16 mouse cellular contexts compared by ENCODE assay signal in genomic region chr1:82575681-82576080, GRCm38 (mm10). TPM values are rescaled to one million over a fixed set of nuclear protein-coding genes. Genes with fewer than 3 reads are reported as not detected.
"Had no signal": no experiment of that assay in that cellular context is flagged by ENCODE, and none has a peak within 500 bp of the region (broad histone marks: within the 10 kb centered on the region; RNA-seq: fewer than 3 reads in every experiment).

No protein-coding gene starts in this region.

- H3K9me3 ChIP-seq: neural tube, embryonic 15.5 days; stomach, embryonic 15.5 days had no signal

- H3K27ac ChIP-seq: neural tube, embryonic 15.5 days; stomach, embryonic 15.5 days; stomach, postnatal 0 days had no signal

- H3K36me3 ChIP-seq: neural tube, embryonic 15.5 days; stomach, embryonic 15.5 days had no signal

- H3K27me3 ChIP-seq: neural tube, embryonic 15.5 days; stomach, embryonic 15.5 days had no signal

- H3K4me3 ChIP-seq: neural tube, embryonic 15.5 days; stomach, embryonic 15.5 days had no signal

- H3K4me2 ChIP-seq: neural tube, embryonic 15.5 days; stomach, embryonic 15.5 days had no signal

- H3K9ac ChIP-seq: neural tube, embryonic 15.5 days; stomach, embryonic 15.5 days had no signal

- DNase-seq: retina, postnatal 1 day; right cerebral cortex, adult 18-20 months; right cerebral cortex, postnatal 14 days; right cerebral cortex, postnatal 25 days; right cerebral cortex, postnatal 4 days; spleen, adult 18-20 months; thymus, adult 18-20 months; thymus, adult 2 months; thymus, postnatal 14 days; thymus, postnatal 25 days; thymus, postnatal 36 days; thymus, postnatal 4 days had no signal

- H3K4me1 ChIP-seq: neural tube, embryonic 15.5 days; stomach, embryonic 15.5 days had no signal

RNA-seq across cellular contexts. Expression of gene Col4a4, which starts 11.0 kb away (rescaled TPM):
- total RNA-seq: neutrophil, adult 5-6 weeks had no signal

RNA-seq across cellular contexts. Expression of gene Col4a3, which starts 11.0 kb away (rescaled TPM):
- total RNA-seq: neutrophil, adult 5-6 weeks had no signal
